Mouse (Mus musculus) CH12.LX (cell line): ENCODE data around the gene Mtm1.

Experiments
- CTCF ChIP-seq, 2 experiments: IDR thresholded peaks in 1 of 2; conservative IDR thresholded peaks in 1 of 2; 2 replicates each; pipeline ENCODE4 v1.5.1; 2011 to 2012; ENCODE audit warnings: low read depth in 2 of 2, low read length in 2 of 2, improper control_type of control experiment in 1 of 2, inconsistent platforms in 1 of 2, mild to moderate bottlenecking in 1 of 2, moderate library complexity in 1 of 2
- E2F4 ChIP-seq: IDR thresholded peaks from 2 replicates; pipeline ENCODE4 v1.6.1; 2011; ENCODE audit warnings: low read depth, low read length, improper control_type of control experiment; ENCODE audit not compliant: insufficient replicate concordance
- ELF1 ChIP-seq: IDR thresholded peaks from 2 replicates; pipeline ENCODE4 v1.6.1; 2014; ENCODE audit warnings: low read depth, mild to moderate bottlenecking, inconsistent platforms, low read length, improper control_type of control experiment
- JUND ChIP-seq: conservative IDR thresholded peaks from 2 replicates; pipeline ENCODE4 v1.6.1; 2011; ENCODE audit warnings: low read depth, low read length, improper control_type of control experiment
- ZKSCAN1 ChIP-seq: IDR thresholded peaks from 2 replicates; pipeline ENCODE4 v1.6.1; 2012; ENCODE audit warnings: low read depth, inconsistent platforms, low read length, improper control_type of control experiment, borderline replicate concordance

DNA sequence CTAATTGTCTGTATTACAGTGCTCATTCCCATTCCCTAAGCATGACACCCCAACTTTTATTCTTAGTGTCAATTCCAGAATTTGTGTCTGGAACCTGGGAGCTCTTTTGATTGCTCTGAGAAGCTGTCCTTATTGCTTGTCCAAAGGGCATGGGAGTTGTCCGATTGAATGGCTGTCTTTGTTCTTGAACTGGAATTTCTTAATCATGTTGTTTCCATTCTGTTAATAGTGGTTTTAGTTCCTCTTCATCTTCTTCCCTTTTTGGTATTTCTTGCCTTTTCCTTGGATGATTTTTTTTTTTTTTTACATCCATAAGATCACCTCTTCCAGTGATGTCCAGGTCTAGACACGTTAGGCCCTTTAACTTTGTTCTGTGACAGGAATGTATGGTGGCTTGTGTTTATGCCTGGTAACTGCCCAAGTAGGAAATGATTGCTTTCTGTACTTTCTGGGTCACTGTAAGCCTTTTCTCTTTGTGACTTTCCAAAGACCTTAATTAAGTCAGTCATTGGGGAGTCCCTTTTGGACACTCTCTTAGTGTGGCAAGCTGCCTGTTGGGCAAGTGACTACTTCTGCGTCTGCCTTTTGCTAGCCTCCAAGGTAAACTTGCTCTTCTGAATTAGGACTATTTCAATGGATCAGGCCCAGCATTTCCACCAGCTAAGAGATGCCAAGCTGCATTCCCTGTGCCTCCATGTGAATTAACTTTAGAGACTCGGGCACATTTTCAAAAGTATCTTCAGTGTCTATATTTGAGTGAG is 12.3 kb downstream of the Mtm1 start:
- no peak for TF ChIP-seq ELF1
- no peak for TF ChIP-seq CTCF (conservative IDR thresholded peaks at IDR 0.05 in 1 of 2, IDR thresholded peaks at IDR 0.05 in 1 of 2; ENCODE audit: low read depth in 2 of 2, low read length in 2 of 2)
- TF ChIP-seq ZKSCAN1 = no peak
- TF ChIP-seq E2F4 = no peak
- no peak for TF ChIP-seq JUND
